Mouse (Mus musculus): ENCODE results near the gene Kcng1.
A peak's percentile ranks its signal among the peaks of the same experiment; 100 is the strongest.

The Kcng1 gene

DNA sequence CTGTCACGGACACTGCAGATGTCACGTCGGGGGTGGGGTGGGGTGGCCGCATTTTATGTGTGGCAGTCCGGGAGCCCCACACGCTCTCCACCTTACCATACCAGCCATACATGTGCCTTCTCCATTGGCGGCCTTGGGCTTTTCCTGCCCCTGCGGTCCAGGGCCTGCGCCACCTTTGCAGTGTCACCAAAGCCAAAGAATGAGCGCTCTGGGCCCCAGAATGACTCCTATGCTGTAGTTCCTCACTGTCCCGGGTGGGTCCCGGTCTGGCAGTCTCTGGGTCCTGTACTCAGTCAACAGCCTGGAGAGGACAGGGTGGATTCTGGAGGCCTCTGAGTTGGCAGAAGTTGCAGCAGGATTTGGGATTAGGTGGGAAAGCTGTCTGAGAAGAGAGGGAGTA, at the start of gene Kcng1:
TSS of gene Kcng1 (minus strand) at position 155 of the 400 bp plus-strand sequence.
- no peak for DNase-seq (ENCODE audit: low spot score in 2 of 2)

DNA sequence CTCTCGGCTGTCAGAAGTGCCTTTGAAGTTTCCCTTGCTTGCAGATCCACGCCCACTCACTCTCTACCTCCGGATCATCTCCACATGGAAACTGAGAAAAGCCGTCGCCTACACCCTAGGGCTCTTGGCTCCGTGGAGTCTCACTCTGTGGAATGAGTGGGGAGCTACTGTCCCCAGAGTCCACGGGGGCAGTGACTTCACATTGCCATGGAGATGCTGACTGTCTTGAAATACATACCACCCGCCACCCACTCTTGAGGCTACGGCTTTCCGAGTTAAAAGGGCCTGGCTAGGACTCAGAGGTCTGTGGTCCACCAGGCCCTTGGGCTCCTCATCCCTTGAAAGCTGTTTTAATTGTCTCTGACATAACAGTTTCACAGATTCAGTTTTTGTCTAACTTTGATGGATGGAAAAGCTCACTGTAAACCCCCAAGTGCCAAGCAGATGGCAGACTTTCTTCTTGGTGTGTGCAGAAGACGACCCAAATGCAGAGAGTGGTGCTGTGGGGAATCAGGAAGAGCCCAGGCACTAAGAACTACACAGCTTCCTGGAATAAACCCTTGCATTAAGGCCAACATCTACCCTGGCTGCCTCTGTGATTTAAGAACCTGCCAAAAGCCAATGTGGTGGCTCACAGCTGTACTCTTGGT, 49.0 kb upstream of the Kcng1 start:
- peak; percentile 56 to 78 for DNase-seq (ENCODE audit: low spot score in 2 of 2)

DNA sequence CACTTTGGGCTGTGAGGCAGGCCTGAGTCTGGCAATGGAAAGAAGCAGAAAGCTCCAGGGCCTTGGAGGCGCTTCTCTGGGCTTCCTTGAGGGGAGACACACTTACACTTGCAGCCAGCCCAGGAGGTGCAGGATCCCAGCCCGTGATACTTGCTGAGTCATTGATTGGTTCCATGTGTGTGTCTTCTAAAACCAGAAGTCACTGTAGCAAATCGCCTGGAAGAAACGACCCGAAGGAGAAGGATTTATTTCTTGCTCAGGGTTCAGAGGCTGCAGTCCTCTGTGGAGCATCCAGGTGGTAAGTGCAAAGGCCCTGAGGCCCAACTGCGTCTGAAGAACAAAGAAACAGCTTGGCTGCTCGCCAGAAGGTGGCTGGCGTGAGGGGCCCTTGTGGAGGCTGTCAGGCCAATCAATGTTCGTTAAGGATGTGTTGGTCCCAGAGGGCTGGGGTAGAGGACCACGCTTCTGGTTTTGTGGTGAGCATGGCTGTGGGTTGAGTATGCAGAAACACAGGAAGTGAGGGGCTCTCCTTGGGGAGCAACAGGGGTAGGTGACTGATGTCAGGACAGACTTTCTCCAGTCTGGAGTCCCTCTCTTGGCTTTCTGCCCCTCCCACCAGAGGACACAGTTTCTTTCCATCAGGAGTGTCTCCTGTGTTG, 40.3 kb upstream of the Kcng1 start:
- no peak for DNase-seq (ENCODE audit: low spot score in 2 of 2)

DNA sequence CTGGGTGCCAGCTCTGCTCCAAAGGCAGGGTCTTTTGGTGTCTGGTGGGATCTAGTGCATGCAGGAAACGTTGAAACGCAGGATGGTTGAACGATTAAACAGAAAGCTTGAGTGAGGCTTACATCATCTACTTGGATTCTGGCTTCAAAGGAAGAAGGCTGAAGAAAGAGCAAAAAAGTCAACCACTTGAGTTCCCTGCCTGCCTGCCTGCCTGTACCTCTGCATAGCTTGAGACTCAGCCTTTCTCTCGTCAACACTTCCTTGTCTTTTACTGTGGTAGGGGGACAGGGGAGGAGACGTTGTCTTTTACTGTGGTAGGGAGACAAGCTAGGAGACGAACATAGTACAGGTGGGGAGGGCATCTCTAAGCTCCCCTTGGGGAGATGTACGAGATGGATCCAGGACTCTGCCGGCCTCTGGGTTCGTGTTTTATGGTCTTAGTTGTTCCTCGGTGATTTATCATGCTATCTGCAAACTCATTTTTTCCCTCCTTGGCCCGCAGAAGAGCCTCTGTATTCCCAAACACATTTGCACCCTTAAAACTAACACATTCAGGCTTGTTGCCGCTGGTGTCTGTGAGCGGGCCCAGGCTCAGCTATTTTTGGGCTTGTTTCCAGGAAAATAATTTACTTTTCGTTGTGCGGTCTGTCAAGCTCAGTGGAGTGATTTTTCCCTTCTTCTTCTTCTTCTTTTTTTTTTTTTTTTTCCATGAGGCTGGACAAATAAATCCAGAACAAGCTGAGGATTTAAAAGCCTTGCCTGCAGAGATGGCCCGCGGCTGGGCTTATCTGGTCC, 39.0 kb upstream of the Kcng1 start:
- no peak for DNase-seq (ENCODE audit: low spot score in 2 of 2)

DNA sequence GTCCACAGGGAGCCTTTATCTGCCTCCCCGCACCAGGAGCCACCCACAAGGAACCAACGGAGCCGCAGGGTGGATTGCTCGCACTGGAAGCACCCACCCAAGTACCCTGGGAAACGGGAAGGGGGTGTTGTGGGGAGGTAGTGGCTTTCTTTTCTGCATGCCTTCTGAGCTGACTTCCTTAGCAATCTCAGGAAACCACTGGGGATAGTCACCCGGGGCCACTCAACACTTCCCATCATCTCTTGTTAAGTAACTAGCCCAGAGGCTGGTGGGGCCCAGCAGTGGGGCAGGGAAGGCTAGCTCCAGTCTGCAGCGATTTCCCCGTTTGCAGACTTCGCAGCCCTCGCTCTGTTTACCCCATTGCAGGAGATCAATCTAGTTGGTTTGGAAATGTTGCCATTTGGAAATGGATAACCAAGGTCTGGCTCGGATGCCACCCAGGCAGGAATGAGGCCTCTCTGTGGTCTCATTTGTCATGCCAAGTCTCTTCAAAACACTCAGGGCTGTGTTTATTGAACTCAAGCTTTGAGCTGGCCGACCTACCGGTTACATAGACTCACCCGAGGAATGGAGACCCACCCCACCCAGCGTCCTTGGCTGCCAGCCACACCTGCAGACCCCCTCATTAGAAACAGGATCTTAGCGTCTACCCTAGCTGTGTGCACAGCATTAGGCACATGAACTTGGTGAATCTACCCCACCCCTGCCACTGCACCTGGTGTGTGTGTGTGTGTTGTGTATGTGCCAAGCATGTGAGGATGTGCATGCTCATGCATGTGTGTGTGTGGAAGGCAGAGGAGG, 33.3 kb upstream of the Kcng1 start:
- DNase-seq (ENCODE audit: low spot score in 2 of 2) = no peak

GRCm38 (mm10) chr2:168312504-168312903, 31.0 kb upstream of the Kcng1 start:
- no peak for DNase-seq (ENCODE audit: low spot score in 2 of 2)

- no peak for DNase-seq (ENCODE audit: low spot score in 2 of 2)
Observed at GRCm38 (mm10) chr2:168311006-168311405, 29.5 kb upstream of the Kcng1 start.

DNA sequence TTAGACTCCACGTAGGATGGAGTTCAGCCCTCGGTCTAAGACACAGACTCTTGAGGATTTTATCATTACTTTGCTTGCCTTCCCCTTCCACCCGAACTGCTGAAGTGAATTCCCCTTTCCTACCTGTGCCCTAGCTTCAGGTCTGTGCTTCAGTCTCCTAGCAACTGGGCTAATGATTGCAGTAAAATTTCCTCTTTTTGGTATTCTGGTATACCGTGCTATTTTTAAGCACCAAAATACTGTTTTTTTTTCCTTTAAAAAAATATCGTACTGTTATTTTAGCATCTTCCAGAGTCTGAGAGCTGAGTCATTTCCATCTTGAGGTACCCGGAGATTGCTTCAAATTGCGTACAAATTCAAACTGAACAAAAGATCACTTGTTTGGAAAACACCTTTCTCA, 27.4 kb upstream of the Kcng1 start:
- DNase-seq (ENCODE audit: low spot score in 2 of 2) = no peak

DNA sequence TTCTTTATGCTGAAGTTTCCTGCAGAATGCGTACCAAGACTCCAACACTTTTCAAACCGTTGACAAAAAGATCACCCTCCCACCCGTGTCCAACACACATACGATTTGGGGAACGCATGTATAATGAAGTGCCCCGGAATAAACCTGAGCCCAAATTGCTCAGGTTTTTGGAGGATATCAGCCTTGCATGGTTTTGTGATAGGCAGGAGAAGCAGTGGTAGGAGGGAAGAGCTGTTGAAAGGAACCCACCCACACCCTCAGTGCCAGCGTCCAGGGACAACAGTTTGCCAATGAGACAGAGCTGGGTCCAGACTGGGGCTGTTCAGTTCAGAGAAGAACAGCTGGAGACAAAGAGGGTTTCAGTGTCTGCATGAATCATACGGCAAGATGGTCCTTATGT, 18.1 kb upstream of the Kcng1 start:
- no peak for DNase-seq (ENCODE audit: low spot score in 2 of 2)

- no peak for DNase-seq (ENCODE audit: low spot score in 2 of 2)
Observed at GRCm38 (mm10) chr2:168296530-168296929, 15.0 kb upstream of the Kcng1 start.

GRCm38 (mm10) chr2:168292521-168292920, 11.0 kb upstream of the Kcng1 start:
- no peak for DNase-seq (ENCODE audit: low spot score in 2 of 2)

GRCm38 (mm10) chr2:168292041-168292440, 10.5 kb upstream of the Kcng1 start:
- DNase-seq (ENCODE audit: low spot score in 2 of 2) = no peak

GRCm38 (mm10) chr2:168289851-168290250, 8.3 kb upstream of the Kcng1 start:
- no peak for DNase-seq (ENCODE audit: low spot score in 2 of 2)

GRCm38 (mm10) chr2:168289016-168289415, 7.5 kb upstream of the Kcng1 start:
- no peak for DNase-seq (ENCODE audit: low spot score in 2 of 2)

GRCm38 (mm10) chr2:168286987-168287386, 5.5 kb upstream of the Kcng1 start:
- no peak for DNase-seq (ENCODE audit: low spot score in 2 of 2)

DNA sequence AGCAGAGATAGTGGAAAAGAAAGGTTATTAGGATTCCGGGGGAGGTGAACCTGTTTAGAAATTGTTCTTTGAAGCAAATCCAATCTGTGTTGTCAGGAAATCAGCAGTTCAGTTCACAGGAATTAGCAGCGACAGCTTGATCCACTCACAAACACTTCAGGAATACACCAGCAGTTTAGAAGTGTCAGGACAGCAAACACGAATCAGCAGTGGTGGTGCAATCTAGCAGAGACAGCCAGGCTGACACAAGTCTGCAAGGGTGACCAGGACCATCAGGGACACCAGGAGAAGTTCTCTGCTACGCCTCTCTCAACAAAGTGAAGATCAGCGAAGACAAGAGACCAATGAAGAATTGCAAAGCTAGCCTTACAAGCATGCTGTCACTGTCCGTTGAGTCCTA, 3.6 kb upstream of the Kcng1 start:
- DNase-seq (ENCODE audit: low spot score in 2 of 2) = no peak

DNA sequence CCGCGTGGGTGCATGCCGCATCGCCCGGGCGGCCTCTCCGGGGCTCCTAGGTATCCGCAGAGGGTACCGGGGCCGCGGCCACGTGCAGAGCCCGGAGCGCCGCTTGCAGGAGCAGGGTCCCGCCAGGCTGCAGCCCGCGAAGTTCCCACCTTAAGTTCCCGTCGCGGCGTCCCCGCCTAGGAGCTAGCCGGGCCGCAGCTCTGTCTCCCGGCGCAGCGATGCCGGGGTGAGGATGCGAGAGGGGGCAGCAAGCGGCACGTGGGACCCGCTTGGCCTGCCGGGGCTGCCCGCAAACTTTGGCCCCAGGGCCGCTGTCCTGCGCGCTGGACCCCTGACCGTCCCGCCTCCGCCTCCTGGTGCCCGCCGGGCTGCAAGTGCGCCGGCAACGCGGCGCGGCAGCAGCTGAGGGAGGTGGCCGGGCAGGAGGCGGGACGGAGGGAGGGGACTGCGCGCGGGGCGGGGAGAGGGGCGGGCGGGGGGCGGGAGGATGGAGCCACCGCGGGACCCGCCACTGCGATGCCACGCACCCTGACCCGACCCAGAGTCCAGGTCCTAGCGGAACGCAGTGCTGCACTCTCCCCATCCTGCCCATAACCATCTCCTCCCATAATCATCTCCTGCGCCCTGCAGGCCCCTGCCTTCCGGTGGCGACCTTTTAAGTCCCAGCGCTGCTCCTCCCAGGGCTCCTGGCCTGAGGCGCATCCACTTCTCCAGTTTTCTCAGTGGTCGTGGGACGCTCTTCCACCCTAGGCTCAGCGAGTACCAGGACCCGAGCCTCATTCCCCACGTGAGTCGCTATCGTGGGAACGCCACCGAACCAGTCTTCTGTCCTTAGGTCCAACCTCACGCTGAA, 581 bp downstream of the Kcng1 start:
- no peak for DNase-seq (ENCODE audit: low spot score in 2 of 2)

DNA sequence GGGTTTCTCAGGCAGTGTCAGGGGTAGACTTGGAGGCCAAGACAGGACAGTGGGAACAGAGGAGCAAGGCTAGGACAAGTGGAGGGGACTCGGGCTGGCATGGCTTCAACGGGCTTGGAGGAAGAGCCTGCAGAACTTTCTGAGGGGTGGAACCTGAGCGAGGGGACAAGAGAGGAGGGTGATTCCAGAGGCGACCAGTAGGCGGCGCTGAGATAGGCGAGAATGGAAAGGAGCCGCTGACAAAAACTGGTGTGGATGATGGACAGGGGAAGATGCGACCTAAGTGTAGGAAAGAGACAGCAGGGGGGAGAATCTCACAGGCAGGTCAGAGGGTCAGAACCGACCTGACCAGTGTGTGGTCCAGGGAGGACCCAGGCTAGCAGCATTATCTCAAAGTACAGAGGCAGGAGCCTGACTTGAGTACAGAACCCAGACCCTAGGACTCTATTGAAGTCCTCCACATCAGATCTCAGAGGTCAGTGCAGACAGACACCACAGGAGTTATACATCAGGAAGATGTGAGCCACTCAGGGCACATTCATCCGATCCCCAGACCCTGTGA, 7.1 kb downstream of the Kcng1 start:
- peak in 1 of 2 experiments; percentile 58 for DNase-seq (ENCODE audit: low spot score in 2 of 2)

- no peak for DNase-seq (ENCODE audit: low spot score in 2 of 2)
Observed at GRCm38 (mm10) chr2:168273387-168273786, 8.1 kb downstream of the Kcng1 start.

DNA sequence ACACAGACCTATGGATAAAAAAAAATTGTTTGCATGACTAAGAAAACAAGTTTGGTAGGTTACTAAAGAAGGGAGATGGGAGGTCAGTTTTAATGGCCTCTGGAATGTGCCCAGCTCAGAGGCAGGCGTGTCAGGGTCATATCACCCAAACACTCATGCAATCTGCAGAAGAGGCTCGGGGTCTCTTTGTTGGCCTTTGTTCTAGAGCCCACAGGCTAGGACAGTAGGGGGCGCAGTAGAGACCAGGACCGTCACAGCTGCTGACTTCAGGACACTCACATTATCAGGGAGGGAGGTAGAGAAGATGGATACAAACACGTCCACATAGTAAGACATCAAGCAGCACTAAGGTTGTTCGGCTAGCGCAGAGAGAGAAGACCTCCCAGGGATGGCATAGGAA, 13.5 kb downstream of the Kcng1 start:
- DNase-seq (ENCODE audit: low spot score in 2 of 2) = no peak

DNA sequence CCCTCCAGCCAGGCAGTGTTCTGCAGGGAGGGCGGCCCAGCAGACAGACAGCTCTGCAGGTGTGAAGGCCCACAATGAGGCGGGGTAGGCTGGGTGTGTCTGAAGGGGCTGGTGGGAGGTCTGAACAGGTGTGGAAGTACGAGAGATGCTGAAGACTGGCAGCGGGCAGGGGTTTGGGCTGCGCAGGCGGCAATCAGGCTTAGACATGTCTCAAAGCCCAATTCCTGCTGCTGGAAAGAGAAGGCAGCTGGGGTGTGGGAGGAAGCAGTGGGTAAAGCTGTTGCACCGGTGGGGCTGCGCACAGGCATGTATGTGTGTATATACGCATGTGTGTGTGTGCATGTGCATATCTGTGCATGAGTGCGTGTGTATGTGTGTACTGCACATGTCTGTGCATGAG, 20.6 kb downstream of the Kcng1 start:
- no peak for DNase-seq (ENCODE audit: low spot score in 2 of 2)
